Mouse (Mus musculus) lung, embryonic 16.5 days (tissue): ENCODE measurements around the gene Mrps34. TPM values are rescaled to one million over a fixed set of nuclear protein-coding genes. Genes with fewer than 3 reads are reported as not detected.
A peak's percentile ranks its signal among the peaks of the same experiment; 100 is the strongest.

Experiments used
- ATAC-seq: fragments of 200-750 bp; cut with Nextera tagmentation; 2 replicates; pipeline ENCODE4 v1.8.0; 2017; ENCODE audit warnings: low read depth, mild to moderate bottlenecking, moderate library complexity
- H3K27ac ChIP-seq: fragments of 300-500 bp; sonication (generic); 2 replicates; pipeline ENCODE4 v1.5.1; 2014; ENCODE audit warnings: mild to moderate bottlenecking, control low read depth, low read length
- H3K27me3 ChIP-seq: fragments of 300-500 bp; sonication (generic); 2 replicates; pipeline ENCODE4 v1.6.1; 2014; ENCODE audit warnings: low read depth, low read length, mixed read lengths; ENCODE audit not compliant: control insufficient read depth, insufficient read depth
- H3K36me3 ChIP-seq: fragments of 300-500 bp; sonication (generic); 2 replicates; pipeline ENCODE4 v1.6.1; 2014; ENCODE audit warnings: low read length; ENCODE audit not compliant: control insufficient read depth, insufficient read depth
- H3K4me1 ChIP-seq: fragments of 300-500 bp; sonication (generic); replicated peaks from 2 replicates; pipeline ENCODE4 v1.6.1; 2014; ENCODE audit warnings: low read length, mixed read lengths; ENCODE audit not compliant: control insufficient read depth, insufficient read depth
- H3K4me2 ChIP-seq: fragments of 300-500 bp; sonication (generic); 2 replicates; pipeline ENCODE4 v1.6.1; 2014; ENCODE audit warnings: low read depth, low read length, control low read depth
- H3K4me3 ChIP-seq: fragments of 300-500 bp; sonication (generic); 2 replicates; pipeline ENCODE4 v1.5.1; 2014; ENCODE audit warnings: mild to moderate bottlenecking, low read length, control low read depth
- H3K9ac ChIP-seq: fragments of 300-500 bp; sonication (generic); 2 replicates; pipeline ENCODE4 v1.6.1; 2014; ENCODE audit warnings: low read length, control low read depth
- H3K9me3 ChIP-seq: fragments of 300-500 bp; sonication (generic); 2 replicates; pipeline ENCODE4 v1.6.1; 2016; ENCODE audit warnings: low read length; ENCODE audit not compliant: control insufficient read depth
- WGBS: fragments of 180-500 bp; shearing (Covaris S2); extraction: QIAGEN DNeasy Blood & Tissue Kit; methylation state at CpG from one replicate; pipeline ENCODE4 v1.1.7; 2014; 5-methylcytosine and 5-hydroxymethylcytosine counted together
- polyA plus RNA-seq: library from polyadenylated mRNA; unstranded; fragments of >200 nt; fragmentation: Nextera tagmentation; extraction: Ambion mirVana; gene quantifications from 2 replicates; pipeline ENCODE4 v1.2.1, GENCODE M21; 2015

Mrps34 gene
- 82.8 and 89.0 TPM in 2 replicates for polyA plus RNA-seq

GRCm38 (mm10) chr17:24894995-24895547 lies at the start of gene Mrps34, which contains the start of gene Eme2:
Gene Mrps34, plus strand, starts transcription at chr17:24895116.
Gene Eme2, minus strand, starts transcription at chr17:24895087.
- under 1% methylated on average over 61 of the region's 62 CpGs for WGBS
- peak within 1 kb of the TSS; percentile 97 for H3K4me2 ChIP-seq
- peak within 1 kb of the TSS; percentile 96 for H3K9ac ChIP-seq
- peak within 1 kb of the TSS; percentile 61 for H3K4me3 ChIP-seq
- peak; percentile 61 for ATAC-seq
- H3K27ac ChIP-seq = peak within 1 kb of the TSS; percentile 86
- peaks cover 39% of the 10 kb centered on the region for H3K36me3 ChIP-seq
- no peaks in the 10 kb centered on the region for H3K9me3 ChIP-seq
- H3K4me1 ChIP-seq = peaks cover 21% of the 10 kb centered on the region
- no peaks in the 10 kb centered on the region for H3K27me3 ChIP-seq

- H3K27me3 ChIP-seq = peaks cover 5% of the 10 kb centered on the region
- H3K4me1 ChIP-seq = peaks cover 12% of the 10 kb centered on the region
- no peaks in the 10 kb centered on the region for H3K9me3 ChIP-seq
- H3K27ac ChIP-seq = no peak overlapping the region
- WGBS = 93% methylated on average over 1 of the region's 1 CpGs
- H3K4me2 ChIP-seq = no peak overlapping the region
- no peak for ATAC-seq
- H3K4me3 ChIP-seq = no peak overlapping the region
- no peak overlapping the region for H3K9ac ChIP-seq
- no peaks in the 10 kb centered on the region for H3K36me3 ChIP-seq
These were observed 47.5 kb upstream of the Mrps34 start for GRCm38 (mm10) chr17:24847386-24847785.

GRCm38 (mm10) chr17:24848600-24849031 lies 46.3 kb upstream of the Mrps34 start:
- Histone ChIP-seq H3K4me3 (peak overlapping the region; percentile 0; the same call in 1 of the 2 replicates), H3K27ac (no peak overlapping the region), H3K36me3 (peaks cover 4% of the 10 kb centered on the region; the same call in 1 of the 2 replicates), H3K4me1 (peaks cover 12% of the 10 kb centered on the region), H3K9ac (no peak overlapping the region), H3K4me2 (peak overlapping the region; percentile 46), H3K27me3 (peaks cover 5% of the 10 kb centered on the region), H3K9me3 (no peaks in the 10 kb centered on the region)
- ATAC-seq = no peak

- Histone ChIP-seq H3K9me3 (no peaks in the 10 kb centered on the region), H3K27me3 (peaks cover 5% of the 10 kb centered on the region), H3K4me1 (peaks cover 12% of the 10 kb centered on the region), H3K36me3 (peaks cover 5% of the 10 kb centered on the region; the same call in 1 of the 2 replicates), H3K9ac (peak overlapping the region; percentile 85), H3K27ac (peak overlapping the region; percentile 97), H3K4me2 (peak overlapping the region; percentile 94), H3K4me3 (peak overlapping the region; percentile 88)
- 0% methylated on average over 21 of the region's 21 CpGs for WGBS
- peak; percentile 67 for ATAC-seq
These were observed 45.2 kb upstream of the Mrps34 start for GRCm38 (mm10) chr17:24849733-24850064.

GRCm38 (mm10) chr17:24850065-24850772 lies 44.7 kb upstream of the Mrps34 start, which contains the start of gene Fahd1:
Gene Fahd1, minus strand, starts transcription at chr17:24850364.
- Histone ChIP-seq H3K27me3 (peaks cover 5% of the 10 kb centered on the region), H3K9ac (peak within 1 kb of the TSS; percentile 85), H3K4me1 (peaks cover 12% of the 10 kb centered on the region), H3K4me3 (peak within 1 kb of the TSS; percentile 88), H3K4me2 (peak within 1 kb of the TSS; percentile 94), H3K36me3 (peaks cover 5% of the 10 kb centered on the region; the same call in 1 of the 2 replicates), H3K9me3 (no peaks in the 10 kb centered on the region), H3K27ac (peak within 1 kb of the TSS; percentile 97)
- peak; percentile 100 for ATAC-seq
- under 1% methylated on average over 57 of the region's 58 CpGs for WGBS

GRCm38 (mm10) chr17:24850773-24851127 lies 44.2 kb upstream of the Mrps34 start:
- ATAC-seq = no peak
- H3K4me3 ChIP-seq = peak overlapping the region; percentile 88
- peak overlapping the region; percentile 28; the same call in 1 of the 2 replicates for H3K27ac ChIP-seq
- peaks cover 5% of the 10 kb centered on the region for H3K27me3 ChIP-seq
- H3K4me1 ChIP-seq = peaks cover 12% of the 10 kb centered on the region
- peak overlapping the region; percentile 75 for H3K9ac ChIP-seq
- no peaks in the 10 kb centered on the region for H3K9me3 ChIP-seq
- peaks cover 5% of the 10 kb centered on the region; the same call in 1 of the 2 replicates for H3K36me3 ChIP-seq
- WGBS = 1% methylated on average over 20 of the region's 20 CpGs
- H3K4me2 ChIP-seq = peak overlapping the region; percentile 93

- ATAC-seq = no peak
- Histone ChIP-seq H3K27me3 (peaks cover 5% of the 10 kb centered on the region), H3K4me1 (peaks cover 12% of the 10 kb centered on the region), H3K4me3 (peak overlapping the region; percentile 88), H3K27ac (no peak overlapping the region), H3K9ac (peak overlapping the region; percentile 75), H3K4me2 (peak overlapping the region; percentile 93), H3K36me3 (peaks cover 5% of the 10 kb centered on the region; the same call in 1 of the 2 replicates), H3K9me3 (no peaks in the 10 kb centered on the region)
- 75% methylated on average over 10 of the region's 10 CpGs for WGBS
These were observed 43.4 kb upstream of the Mrps34 start for GRCm38 (mm10) chr17:24851381-24852125.

- Histone ChIP-seq H3K4me3 (no peak overlapping the region), H3K9me3 (no peaks in the 10 kb centered on the region), H3K27ac (no peak overlapping the region), H3K9ac (no peak overlapping the region), H3K36me3 (peaks cover 5% of the 10 kb centered on the region; the same call in 1 of the 2 replicates), H3K4me1 (peaks cover 4% of the 10 kb centered on the region), H3K27me3 (peaks cover 5% of the 10 kb centered on the region), H3K4me2 (no peak overlapping the region)
- 77% methylated on average over 3 of the region's 3 CpGs for WGBS
- no peak for ATAC-seq
These were observed 39.0 kb upstream of the Mrps34 start for GRCm38 (mm10) chr17:24855838-24856464.
